Mouse (Mus musculus) liver, embryonic 14.5 days (tissue): ENCODE results near the gene Rps19. TPM values are rescaled to one million over a fixed set of nuclear protein-coding genes. Genes with fewer than 3 reads are reported as not detected.
A peak's percentile ranks its signal among the peaks of the same experiment; 100 is the strongest.

ENCODE experiments used
- ATAC-seq: fragments of 200-750 bp; cut with Nextera tagmentation; 2 replicates; pipeline ENCODE4 v1.8.0; 2017; ENCODE audit warnings: moderate number of reproducible peaks, mild to moderate bottlenecking, moderate library complexity; ENCODE audit not compliant: insufficient read depth
- DNase-seq, 3 experiments: peaks; one replicate each; pipeline ENCODE4 v3.0.0-alpha.2; 2012 to 2013; ENCODE audit warnings: low read depth in 3 of 3, low spot score in 3 of 3
- H3K27ac ChIP-seq: fragments of 300-500 bp; sonication (generic); 2 replicates; pipeline ENCODE4 v1.5.1; 2014; ENCODE audit warnings: moderate library complexity, mild to moderate bottlenecking, control low read depth, inconsistent platforms
- H3K27me3 ChIP-seq: fragments of 300-500 bp; sonication (generic); 2 replicates; pipeline ENCODE4 v1.6.1; 2014; ENCODE audit warnings: mild to moderate bottlenecking, low read length, moderate library complexity; ENCODE audit not compliant: control insufficient read depth, insufficient read depth
- H3K36me3 ChIP-seq: fragments of 300-500 bp; sonication (generic); replicated peaks from 2 replicates; pipeline ENCODE4 v1.6.1; 2014; ENCODE audit warnings: low read depth; ENCODE audit not compliant: control insufficient read depth, insufficient read depth
- H3K4me1 ChIP-seq, 2 experiments: fragments of 200-500 bp in 1 of 2; fragments of 300-500 bp in 1 of 2; sonication (generic) in 1 of 2; replicated peaks; 2 replicates each; pipeline ENCODE4 v1.6.1; 2012 to 2014; ENCODE audit warnings: antibody characterized with exemption in 1 of 2, inconsistent platforms in 1 of 2, low read length in 1 of 2; ENCODE audit not compliant: control insufficient read depth in 2 of 2, insufficient read depth in 2 of 2
- H3K4me2 ChIP-seq: fragments of 300-500 bp; sonication (generic); 2 replicates; pipeline ENCODE4 v1.6.1; 2014; ENCODE audit warnings: low read depth, mild to moderate bottlenecking, control low read depth, moderate library complexity
- H3K4me3 ChIP-seq, 2 experiments: fragments of 200-500 bp in 1 of 2; fragments of 300-500 bp in 1 of 2; sonication (generic) in 1 of 2; 2 replicates each; pipeline ENCODE4 v1.5.1; 2012 to 2014; ENCODE audit warnings: low read depth in 2 of 2, low read length in 2 of 2, mild to moderate bottlenecking in 2 of 2, control low read depth in 1 of 2, inconsistent platforms in 1 of 2, moderate library complexity in 1 of 2; ENCODE audit not compliant: insufficient read depth in 1 of 2
- H3K9ac ChIP-seq: fragments of 300-500 bp; sonication (generic); replicated peaks from 2 replicates; pipeline ENCODE4 v1.6.1; 2014; ENCODE audit warnings: mild to moderate bottlenecking, control low read depth, moderate library complexity
- H3K9me3 ChIP-seq: fragments of 300-500 bp; sonication (generic); 2 replicates; pipeline ENCODE4 v1.6.1; 2016; ENCODE audit warnings: low read length, mixed read lengths; ENCODE audit not compliant: control insufficient read depth
- CTCF ChIP-seq: IDR thresholded peaks from 2 replicates; pipeline ENCODE4 v1.5.1; 2016; ENCODE audit warnings: antibody characterized with exemption, low read depth, control low read depth
- EP300 ChIP-seq: IDR thresholded peaks from 2 replicates; pipeline ENCODE4 v1.6.1; 2016; ENCODE audit warnings: antibody characterized with exemption, low read depth
- WGBS: fragments of 180-500 bp; shearing (Covaris S2); extraction: QIAGEN DNeasy Blood & Tissue Kit; methylation state at CpG from one replicate; pipeline ENCODE4 v1.1.7; 2014; ENCODE audit not compliant: insufficient replicate concordance; 5-methylcytosine and 5-hydroxymethylcytosine counted together
- polyA plus RNA-seq, 2 experiments: library from polyadenylated mRNA; depleted of rRNA in 1 of 2; stranded (reverse) in 1 of 2; unstranded in 1 of 2; fragments of >200 nt; fragmentation: Nextera tagmentation in 1 of 2; extraction: Ambion mirVana in 1 of 2; gene quantifications; 2 replicates each; pipeline versions ENCODE4 v1.2.1 to v1.2.3; 2012 to 2014

Rps19 gene
- polyA plus RNA-seq, 2 experiments = 615 to 1,654 TPM

- TF ChIP-seq EP300 (no peak), CTCF (no peak)
- 34% methylated on average over 6 of the region's 6 CpGs for WGBS
- Histone ChIP-seq H3K27ac (no peak overlapping the region; the same call in none of the 2 replicates), H3K36me3 (no peaks in the 10 kb centered on the region), H3K9ac (no peak overlapping the region), H3K27me3 (no peaks in the 10 kb centered on the region), H3K9me3 (no peaks in the 10 kb centered on the region), H3K4me3 (no peak overlapping the region), H3K4me2 (no peak overlapping the region), H3K4me1 (peaks cover 51 to 63% of the 10 kb centered on the region in 2 experiments)
- ATAC-seq (no peak), DNase-seq (no peak)
Measured at GRCm38 (mm10) chr7:24856460-24857120, 27.6 kb upstream of the Rps19 start.

DNA sequence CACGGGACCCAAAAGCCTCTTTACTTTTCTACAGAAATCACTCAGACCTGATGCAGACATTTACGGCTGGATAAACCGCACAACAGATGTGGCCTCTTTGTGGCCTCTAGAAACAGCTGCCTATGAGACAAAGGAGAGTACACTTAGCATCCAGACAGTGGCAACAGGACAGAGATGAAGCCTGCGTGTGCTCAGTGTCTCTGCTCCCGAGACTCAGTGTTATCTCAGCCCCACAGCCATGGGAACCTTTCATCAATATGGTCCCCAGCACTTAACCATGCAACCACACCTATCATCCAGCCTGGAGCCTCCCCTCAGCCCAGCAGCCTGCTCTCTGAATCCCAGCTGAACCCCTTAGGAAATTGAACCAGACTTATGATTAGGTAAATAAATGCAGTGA lies 24.9 kb upstream of the Rps19 start:
- ATAC-seq (peak; percentile 99), DNase-seq (peak; percentile 78 to 84 (median 81))
- Histone ChIP-seq H3K9ac (peak overlapping the region; percentile 70), H3K4me1 (peaks cover 36 to 42% of the 10 kb centered on the region in 2 experiments), H3K27me3 (no peaks in the 10 kb centered on the region), H3K27ac (peak overlapping the region; percentile 97), H3K4me3 (no peak overlapping the region), H3K4me2 (peak overlapping the region; percentile 59), H3K9me3 (no peaks in the 10 kb centered on the region), H3K36me3 (no peaks in the 10 kb centered on the region)
- WGBS = 19% methylated on average over 5 of the region's 5 CpGs
- TF ChIP-seq CTCF = no peak
- TF ChIP-seq EP300 = peak; percentile 84

GRCm38 (mm10) chr7:24861913-24862312 lies 22.3 kb upstream of the Rps19 start, which contains the start of gene Gm9844:
Gene Gm9844 (plus strand): TSS chr7:24862213.
- ATAC-seq (no peak), DNase-seq (no peak)
- Histone ChIP-seq H3K27me3 (no peaks in the 10 kb centered on the region), H3K9me3 (no peaks in the 10 kb centered on the region), H3K4me1 (peaks cover 30 to 34% of the 10 kb centered on the region in 2 experiments), H3K4me2 (no peak within 1 kb of the TSS), H3K4me3 (no peak within 1 kb of the TSS), H3K36me3 (no peaks in the 10 kb centered on the region), H3K27ac (0 out of 2 replicates have a peak within 1 kb of the TSS, but pooled peaks have one; percentile 9), H3K9ac (no peak within 1 kb of the TSS)
- 78% methylated on average over 7 of the region's 7 CpGs for WGBS
- TF ChIP-seq CTCF (no peak), EP300 (no peak)

DNA sequence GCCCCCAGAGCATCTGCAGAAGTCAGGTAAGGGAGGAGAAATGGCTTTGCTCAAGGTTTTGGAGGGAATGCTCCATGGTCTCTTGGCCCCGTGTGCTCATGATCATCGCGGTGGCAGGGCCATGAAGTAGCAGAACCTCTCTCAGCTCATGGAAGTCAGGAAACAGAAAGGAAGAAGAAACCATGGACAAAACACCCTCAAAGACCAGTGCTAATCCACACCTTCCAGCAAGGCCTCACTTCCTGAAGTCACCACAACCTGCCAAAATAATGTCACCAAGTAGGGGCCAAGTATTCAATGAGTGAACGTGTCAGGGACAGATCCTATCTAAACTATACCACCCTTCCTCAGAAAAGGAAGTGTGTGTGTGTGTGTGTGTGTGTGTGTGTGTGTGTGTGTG lies 21.3 kb upstream of the Rps19 start:
- 28% methylated on average over 4 of the region's 4 CpGs for WGBS
- ATAC-seq (no peak), DNase-seq (no peak)
- Histone ChIP-seq H3K4me1 (peaks cover 27 to 29% of the 10 kb centered on the region in 2 experiments), H3K9ac (no peak overlapping the region), H3K27ac (no peak overlapping the region), H3K27me3 (no peaks in the 10 kb centered on the region), H3K4me3 (no peak overlapping the region), H3K36me3 (no peaks in the 10 kb centered on the region), H3K4me2 (no peak overlapping the region), H3K9me3 (no peaks in the 10 kb centered on the region)
- TF ChIP-seq CTCF = no peak
- TF ChIP-seq EP300 = no peak

- Histone ChIP-seq H3K36me3 (no peaks in the 10 kb centered on the region), H3K9me3 (no peaks in the 10 kb centered on the region), H3K9ac (no peak overlapping the region), H3K27me3 (peaks cover 5% of the 10 kb centered on the region), H3K27ac (no peak overlapping the region), H3K4me1 (peaks cover 14 to 16% of the 10 kb centered on the region in 2 experiments), H3K4me2 (no peak overlapping the region), H3K4me3 (no peak overlapping the region)
- no peak for ATAC-seq
- DNase-seq = no peak
- no peak for TF ChIP-seq EP300
- 31% methylated on average over 6 of the region's 6 CpGs for WGBS
Measured at GRCm38 (mm10) chr7:24864156-24864555, 20.0 kb upstream of the Rps19 start.
